Mouse (Mus musculus): Measurements from ENCODE around the gene Scamp4. TPM values are rescaled to one million over a fixed set of nuclear protein-coding genes. Genes with fewer than 3 reads are reported as not detected.

The Scamp4 gene
- polyA plus RNA-seq, 1 experiment from 2014 or later = 71.6 TPM

GRCm38 (mm10) chr10:80659213-80659612 lies 56.5 kb downstream of the Scamp4 start:
- WGBS = 16% methylated on average over 10 of the region's 10 CpGs
- 0 out of 2 replicates have a peak overlapping the region, but pooled peaks have one; percentile 7 for H3K4me3 ChIP-seq

GRCm38 (mm10) chr10:80661149-80661548 lies 58.5 kb downstream of the Scamp4 start:
- H3K9me3 ChIP-seq = no peaks in the 10 kb centered on the region
- peaks cover 21% of the 10 kb centered on the region for H3K4me1 ChIP-seq (replicated peaks)
- H3K4me3 ChIP-seq = no peak overlapping the region
- peaks cover 3% of the 10 kb centered on the region; the same call in 1 of the 2 replicates for H3K36me3 ChIP-seq
- H3K4me2 ChIP-seq = no peak overlapping the region
- WGBS = 32% methylated on average over 5 of the region's 5 CpGs
- ATAC-seq (ENCODE audit: low FRiP score, low read depth) = no peak
- no peak overlapping the region for H3K27ac ChIP-seq (replicated peaks)
- no peaks in the 10 kb centered on the region for H3K27me3 ChIP-seq
- no peak overlapping the region for H3K9ac ChIP-seq

More at GRCm38 (mm10) chr10:80659213-80659612, 56.5 kb downstream of the Scamp4 start:
- Histone ChIP-seq H3K27me3 (no peaks in the 10 kb centered on the region), H3K9me3 (no peaks in the 10 kb centered on the region), H3K27ac (replicated peaks) (no peak overlapping the region; the same call in 1 of the 2 replicates), H3K9ac (no peak overlapping the region), H3K4me1 (replicated peaks) (peaks cover 24% of the 10 kb centered on the region), H3K36me3 (no peaks in the 10 kb centered on the region), H3K4me2 (peak overlapping the region; percentile 37)
- no peak for ATAC-seq (ENCODE audit: low FRiP score, low read depth)

DNA sequence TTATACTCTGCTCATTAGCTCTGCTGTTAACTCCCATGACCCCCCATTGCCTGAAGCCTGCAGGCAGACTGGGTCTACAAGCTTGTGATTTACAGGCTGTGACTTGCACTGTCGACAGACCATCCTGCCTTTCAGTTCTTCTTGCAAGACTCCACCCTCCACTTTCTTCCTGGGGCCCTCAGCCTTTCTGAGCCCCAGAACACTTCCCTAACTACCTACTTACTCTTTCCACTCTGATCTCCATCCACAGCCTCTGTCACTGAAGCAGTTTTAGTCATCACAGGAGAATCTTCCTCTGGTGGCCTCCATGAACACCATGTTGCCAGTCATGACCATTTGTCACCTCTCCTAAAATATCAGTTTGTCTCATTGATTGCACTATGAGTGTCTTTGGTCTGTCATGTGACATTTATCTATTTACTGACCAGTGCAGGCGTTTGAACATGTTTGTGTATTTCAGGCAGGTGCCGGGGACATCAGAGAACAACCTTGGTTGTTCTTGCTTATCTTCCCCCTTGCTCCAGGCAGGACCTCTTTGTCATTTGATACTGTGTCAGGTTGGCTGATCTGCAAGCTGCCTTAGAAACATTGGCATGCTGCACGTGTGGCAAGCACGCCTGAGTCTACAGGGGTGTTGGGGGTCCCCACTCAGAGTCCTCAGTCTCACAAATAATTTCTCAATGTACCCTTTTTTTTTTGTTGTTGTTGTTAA lies 61.0 kb downstream of the Scamp4 start:
- H3K9me3 ChIP-seq = no peaks in the 10 kb centered on the region
- H3K27ac ChIP-seq (replicated peaks) = no peak overlapping the region
- no peak overlapping the region for H3K9ac ChIP-seq
- peaks cover 16% of the 10 kb centered on the region for H3K4me1 ChIP-seq (replicated peaks)
- peaks cover 26% of the 10 kb centered on the region for H3K36me3 ChIP-seq
- no peak overlapping the region for H3K4me2 ChIP-seq
- no peaks in the 10 kb centered on the region for H3K27me3 ChIP-seq
- WGBS = 71% methylated on average over 5 of the region's 5 CpGs
- no peak overlapping the region for H3K4me3 ChIP-seq
- no peak for ATAC-seq (ENCODE audit: low FRiP score, low read depth)

- Histone ChIP-seq H3K4me1 (replicated peaks) (peaks cover 14% of the 10 kb centered on the region), H3K27me3 (no peaks in the 10 kb centered on the region), H3K36me3 (peaks cover 34% of the 10 kb centered on the region), H3K9ac (no peak overlapping the region), H3K4me3 (no peak overlapping the region), H3K4me2 (no peak overlapping the region; the same call in 1 of the 2 replicates), H3K27ac (replicated peaks) (peak overlapping the region; percentile 9; the same call in 1 of the 2 replicates), H3K9me3 (no peaks in the 10 kb centered on the region)
- no peak for ATAC-seq (ENCODE audit: low FRiP score, low read depth)
- 41% methylated on average over 16 of the region's 16 CpGs for WGBS
Observed at GRCm38 (mm10) chr10:80664197-80665015, 61.7 kb downstream of the Scamp4 start.

- H3K4me3 ChIP-seq = no peak overlapping the region
- no peaks in the 10 kb centered on the region for H3K27me3 ChIP-seq
- no peak for ATAC-seq (ENCODE audit: low FRiP score, low read depth)
- WGBS = 17% methylated on average over 10 of the region's 10 CpGs
- peak overlapping the region; percentile 9; the same call in 1 of the 2 replicates for H3K27ac ChIP-seq (replicated peaks)
- H3K9me3 ChIP-seq = no peaks in the 10 kb centered on the region
- peaks cover 39% of the 10 kb centered on the region for H3K36me3 ChIP-seq
- H3K9ac ChIP-seq = no peak overlapping the region
- no peak overlapping the region; the same call in 1 of the 2 replicates for H3K4me2 ChIP-seq
- peaks cover 14% of the 10 kb centered on the region for H3K4me1 ChIP-seq (replicated peaks)
Observed at GRCm38 (mm10) chr10:80665016-80665380, 62.3 kb downstream of the Scamp4 start.

Small RNA genes within 50 kb of the gene (microRNA-seq; reads per million reads assigned to microRNA genes)
- not detected for gene Mir6912

Other genes with a start within 250 kb of the Scamp4 start
- gene Plk5, start 246.4 kb upstream of the Scamp4 start, polyA plus RNA-seq (2015; fragmentation: Nextera tagmentation; extraction: Ambion mirVana) = 6.1 and 6.4 TPM in 2 replicates
- 18.9 and 19.2 TPM in 2 replicates for gene Mex3d, start 215.2 kb upstream of the Scamp4 start, polyA plus RNA-seq (2015; fragmentation: Nextera tagmentation; extraction: Ambion mirVana)
- 213 and 229 TPM in 2 replicates for gene Mbd3, start 203.3 kb upstream of the Scamp4 start, polyA plus RNA-seq (2015; fragmentation: Nextera tagmentation; extraction: Ambion mirVana)
- 711 and 737 TPM in 2 replicates for gene Uqcr11, start 196.0 kb upstream of the Scamp4 start, polyA plus RNA-seq (2015; fragmentation: Nextera tagmentation; extraction: Ambion mirVana)
- gene Tcf3, start 169.2 kb upstream of the Scamp4 start, polyA plus RNA-seq (2015; fragmentation: Nextera tagmentation; extraction: Ambion mirVana) = 52.5 and 54.7 TPM in 2 replicates
- gene Onecut3, start 108.0 kb upstream of the Scamp4 start, polyA plus RNA-seq (2015; fragmentation: Nextera tagmentation; extraction: Ambion mirVana) = 1.6 and 1.7 TPM in 2 replicates
- 1.2 and 1.5 TPM in 2 replicates for gene Atp8b3, start 63.7 kb upstream of the Scamp4 start, polyA plus RNA-seq (2015; fragmentation: Nextera tagmentation; extraction: Ambion mirVana)
- gene Rexo1, start 41.3 kb upstream of the Scamp4 start, polyA plus RNA-seq (2015; fragmentation: Nextera tagmentation; extraction: Ambion mirVana) = 30.0 and 33.7 TPM in 2 replicates
- 6.3 and 6.7 TPM in 2 replicates for gene Klf16, start 25.6 kb upstream of the Scamp4 start, polyA plus RNA-seq (2015; fragmentation: Nextera tagmentation; extraction: Ambion mirVana)
- 134 and 159 TPM in 2 replicates for gene Abhd17a, start 12.5 kb upstream of the Scamp4 start, polyA plus RNA-seq (2015; fragmentation: Nextera tagmentation; extraction: Ambion mirVana)
- 4.8 and 5.4 TPM in 2 replicates for gene Adat3, start within 50 bp of the Scamp4 start, polyA plus RNA-seq (2015; fragmentation: Nextera tagmentation; extraction: Ambion mirVana)
- 3.4 and 4.1 TPM in 2 replicates for gene Gm49322, start 3.1 kb downstream of the Scamp4 start, polyA plus RNA-seq (2015; fragmentation: Nextera tagmentation; extraction: Ambion mirVana)
- 109 and 127 TPM in 2 replicates for gene Csnk1g2, start 20.0 kb downstream of the Scamp4 start, polyA plus RNA-seq (2015; fragmentation: Nextera tagmentation; extraction: Ambion mirVana)
- gene Btbd2, start 54.2 kb downstream of the Scamp4 start, polyA plus RNA-seq (2015; fragmentation: Nextera tagmentation; extraction: Ambion mirVana) = 83.6 and 93.2 TPM in 2 replicates
- gene Mknk2, start 75.2 kb downstream of the Scamp4 start, polyA plus RNA-seq (2015; fragmentation: Nextera tagmentation; extraction: Ambion mirVana) = 56.7 and 61.0 TPM in 2 replicates
- 57.5 and 60.2 TPM in 2 replicates for gene Mob3a, start 99.1 kb downstream of the Scamp4 start, polyA plus RNA-seq (2015; fragmentation: Nextera tagmentation; extraction: Ambion mirVana)
- gene Izumo4, start 99.3 kb downstream of the Scamp4 start, polyA plus RNA-seq (2015; fragmentation: Nextera tagmentation; extraction: Ambion mirVana) = 39.2 and 46.1 TPM in 2 replicates
- 109 and 120 TPM in 2 replicates for gene Ap3d1, start 139.4 kb downstream of the Scamp4 start, polyA plus RNA-seq (2015; fragmentation: Nextera tagmentation; extraction: Ambion mirVana)
- 18.3 and 21.6 TPM in 2 replicates for gene Dot1l, start 152.3 kb downstream of the Scamp4 start, polyA plus RNA-seq (2015; fragmentation: Nextera tagmentation; extraction: Ambion mirVana)
- 52.3 and 67.4 TPM in 2 replicates for gene Sf3a2, start 195.3 kb downstream of the Scamp4 start, polyA plus RNA-seq (2015; fragmentation: Nextera tagmentation; extraction: Ambion mirVana)
- gene Plekhj1, start 195.8 kb downstream of the Scamp4 start, polyA plus RNA-seq (2015; fragmentation: Nextera tagmentation; extraction: Ambion mirVana) = 130 and 133 TPM in 2 replicates
- 0.14 and 0.21 TPM in 2 replicates for gene Amh, start 202.4 kb downstream of the Scamp4 start, polyA plus RNA-seq (2015; fragmentation: Nextera tagmentation; extraction: Ambion mirVana)
- gene Jsrp1, start 210.6 kb downstream of the Scamp4 start, polyA plus RNA-seq (2015; fragmentation: Nextera tagmentation; extraction: Ambion mirVana) = 0.62 and 0.95 TPM in 2 replicates
- gene Oaz1, start 223.8 kb downstream of the Scamp4 start, polyA plus RNA-seq (2015; fragmentation: Nextera tagmentation; extraction: Ambion mirVana) = 1,303 and 1,311 TPM in 2 replicates
- 15.8 and 18.5 TPM in 2 replicates for gene Lingo3, start 241.2 kb downstream of the Scamp4 start, polyA plus RNA-seq (2015; fragmentation: Nextera tagmentation; extraction: Ambion mirVana)